Mouse (Mus musculus) granulocyte monocyte progenitor cell, adult 5-6 weeks (primary cell): Measurements from ENCODE around the gene Fam3c. TPM values are rescaled to one million over a fixed set of nuclear protein-coding genes. Genes with fewer than 3 reads are reported as not detected.

Source experiments
- ATAC-seq: replicated peaks from 2 replicates; pipeline ENCODE4 v1.8.0; 2016; ENCODE audit warnings: mild to moderate bottlenecking, moderate TSS enrichment, inconsistent platforms; ENCODE audit not compliant: poor library complexity, severe bottlenecking
- total RNA-seq, 2 experiments: library from RNA; stranded (forward) in 1 of 2; stranded (reverse) in 1 of 2; fragments of 200-712, 200-1000 nt in 1 of 2; fragments of >200 nt in 1 of 2; fragmentation: Nextera tagmentation in 1 of 2; gene quantifications; 2 replicates each; pipeline ENCODE4 v1.2.3; 2014 to 2017

Fam3c gene
- total RNA-seq, 2 experiments from 2014 or later, result 23.2 to 55.9 TPM

- no peak for ATAC-seq
These were observed 502 bp downstream of the Fam3c start for GRCm38 (mm10) chr6:22355396-22356085.

- ATAC-seq, result no peak
These were observed 1.4 kb downstream of the Fam3c start for GRCm38 (mm10) chr6:22354675-22355074.

- no peak for ATAC-seq
These were observed 2.0 kb downstream of the Fam3c start for GRCm38 (mm10) chr6:22354031-22354430.

GRCm38 (mm10) chr6:22351551-22351950, 4.5 kb downstream of the Fam3c start:
- no peak for ATAC-seq

- no peak for ATAC-seq
These were observed 5.8 kb downstream of the Fam3c start for GRCm38 (mm10) chr6:22350239-22350571.

- no peak for ATAC-seq
These were observed 6.4 kb downstream of the Fam3c start for GRCm38 (mm10) chr6:22349531-22350238.

- ATAC-seq, result no peak
These were observed 7.1 kb downstream of the Fam3c start for GRCm38 (mm10) chr6:22348975-22349374.

GRCm38 (mm10) chr6:22348130-22348529, 7.9 kb downstream of the Fam3c start:
- no peak for ATAC-seq

- peak; percentile 90 for ATAC-seq
These were observed 8.7 kb downstream of the Fam3c start for GRCm38 (mm10) chr6:22347132-22347902.

GRCm38 (mm10) chr6:22344443-22344842, 11.6 kb downstream of the Fam3c start:
- ATAC-seq, result no peak

GRCm38 (mm10) chr6:22343706-22344105, 12.3 kb downstream of the Fam3c start:
- no peak for ATAC-seq

- ATAC-seq, result peak; percentile 43
These were observed 12.8 kb downstream of the Fam3c start for GRCm38 (mm10) chr6:22343292-22343691.

GRCm38 (mm10) chr6:22340779-22341178, 15.3 kb downstream of the Fam3c start:
- ATAC-seq, result no peak

GRCm38 (mm10) chr6:22339763-22340542, 16.1 kb downstream of the Fam3c start:
- peak; percentile 52 for ATAC-seq

- no peak for ATAC-seq
These were observed 23.5 kb downstream of the Fam3c start for GRCm38 (mm10) chr6:22332548-22332947.

- no peak for ATAC-seq
These were observed 25.7 kb downstream of the Fam3c start for GRCm38 (mm10) chr6:22330169-22330960.

GRCm38 (mm10) chr6:22327931-22328330, 28.1 kb downstream of the Fam3c start:
- ATAC-seq, result no peak

- no peak for ATAC-seq
These were observed 29.0 kb downstream of the Fam3c start for GRCm38 (mm10) chr6:22327091-22327490.

- no peak for ATAC-seq
These were observed 29.8 kb downstream of the Fam3c start for GRCm38 (mm10) chr6:22326289-22326688.
